Mouse (Mus musculus) embryonic fibroblast, embryonic 13.5 days (primary cell): Measurements from ENCODE around the gene Prelid3b.

Experiments used
- CTCF ChIP-seq: IDR thresholded peaks from 2 replicates; pipeline ENCODE4 v1.5.1; 2011; ENCODE audit warnings: mild to moderate bottlenecking, control low read depth, low read length, moderate library complexity, borderline replicate concordance; ENCODE audit not compliant: insufficient read depth
- POLR2A ChIP-seq: IDR thresholded peaks from 2 replicates; pipeline ENCODE4 v1.6.1; 2011; ENCODE audit warnings: low read depth, mild to moderate bottlenecking, control low read depth, low read length, moderate library complexity

- TF ChIP-seq CTCF (no peak), POLR2A (no peak)
Observed at GRCm38 (mm10) chr2:174421107-174421506, 51.8 kb downstream of the Prelid3b start.
